Mouse (Mus musculus) heart, postnatal 0 days (tissue): ENCODE measurements at regions not wholly inside any gene's neighbourhood (a gene's known extent, or its start where the extent isn't known, plus 50 kb on each side); places are given as distances from the start of the nearest gene placed in this dataset.

Experiments
- CTCF ChIP-seq: IDR thresholded peaks from 2 replicates; pipeline ENCODE4 v1.5.1; 2016; ENCODE audit warnings: antibody characterized with exemption, control low read depth, low read depth
- EP300 ChIP-seq: IDR thresholded peaks from 2 replicates; pipeline ENCODE4 v1.6.1; 2016; ENCODE audit warnings: antibody characterized with exemption, low read depth

- TF ChIP-seq CTCF = no peak
- no peak for TF ChIP-seq EP300
Measured at GRCm38 (mm10) chr13:5757963-5758362, 103.3 kb upstream of the Klf6 start.
